Mouse (Mus musculus) liver, embryonic 15.5 days (tissue): ENCODE data around the gene Lrrc45. TPM values are rescaled to one million over a fixed set of nuclear protein-coding genes. Genes with fewer than 3 reads are reported as not detected.

Experiments used
- ATAC-seq: fragments of 200-750 bp; cut with Nextera tagmentation; 2 replicates; pipeline ENCODE4 v1.8.0; 2017; ENCODE audit warnings: moderate number of reproducible peaks, mild to moderate bottlenecking, moderate library complexity; ENCODE audit not compliant: insufficient read depth
- H3K27ac ChIP-seq: fragments of 300-500 bp; sonication (generic); replicated peaks from 2 replicates; pipeline ENCODE4 v1.5.1; 2015; ENCODE audit warnings: mild to moderate bottlenecking, inconsistent platforms
- H3K27me3 ChIP-seq: fragments of 300-500 bp; sonication (generic); 2 replicates; pipeline ENCODE4 v1.6.1; 2015; ENCODE audit warnings: mild to moderate bottlenecking, inconsistent platforms
- H3K36me3 ChIP-seq: fragments of 300-500 bp; sonication (generic); replicated peaks from 2 replicates; pipeline ENCODE4 v1.6.1; 2015; ENCODE audit warnings: moderate library complexity, mild to moderate bottlenecking, inconsistent platforms
- H3K4me1 ChIP-seq: fragments of 300-500 bp; sonication (generic); replicated peaks from 2 replicates; pipeline ENCODE4 v1.6.1; 2015; ENCODE audit warnings: inconsistent platforms
- H3K4me2 ChIP-seq: fragments of 300-500 bp; sonication (generic); 2 replicates; pipeline ENCODE4 v1.6.1; 2015; ENCODE audit warnings: moderate library complexity, mild to moderate bottlenecking, inconsistent platforms
- H3K4me3 ChIP-seq: fragments of 300-500 bp; sonication (generic); replicated peaks from 2 replicates; pipeline ENCODE4 v1.5.1; 2015; ENCODE audit warnings: mild to moderate bottlenecking, inconsistent platforms
- H3K9ac ChIP-seq: fragments of 300-500 bp; sonication (generic); 2 replicates; pipeline ENCODE4 v1.6.1; 2015; ENCODE audit warnings: moderate library complexity, mild to moderate bottlenecking, inconsistent platforms
- H3K9me3 ChIP-seq: fragments of 300-500 bp; sonication (generic); replicated peaks from 2 replicates; pipeline ENCODE4 v1.6.1; 2016; ENCODE audit warnings: inconsistent platforms
- WGBS: fragments of 180-500 bp; shearing (Covaris S2); methylation state at CpG from one replicate; pipeline ENCODE4 v1.1.7; 2015; ENCODE audit warnings: mixed read lengths; ENCODE audit not compliant: insufficient replicate concordance; 5-methylcytosine and 5-hydroxymethylcytosine counted together
- polyA plus RNA-seq: library from polyadenylated mRNA; unstranded; fragments of >200 nt; fragmentation: Nextera tagmentation; extraction: Ambion mirVana; gene quantifications from 2 replicates; pipeline ENCODE4 v1.2.1, GENCODE M21; 2015

Lrrc45 gene
- polyA plus RNA-seq, 1 experiment from 2014 or later: 9.7 TPM

DNA sequence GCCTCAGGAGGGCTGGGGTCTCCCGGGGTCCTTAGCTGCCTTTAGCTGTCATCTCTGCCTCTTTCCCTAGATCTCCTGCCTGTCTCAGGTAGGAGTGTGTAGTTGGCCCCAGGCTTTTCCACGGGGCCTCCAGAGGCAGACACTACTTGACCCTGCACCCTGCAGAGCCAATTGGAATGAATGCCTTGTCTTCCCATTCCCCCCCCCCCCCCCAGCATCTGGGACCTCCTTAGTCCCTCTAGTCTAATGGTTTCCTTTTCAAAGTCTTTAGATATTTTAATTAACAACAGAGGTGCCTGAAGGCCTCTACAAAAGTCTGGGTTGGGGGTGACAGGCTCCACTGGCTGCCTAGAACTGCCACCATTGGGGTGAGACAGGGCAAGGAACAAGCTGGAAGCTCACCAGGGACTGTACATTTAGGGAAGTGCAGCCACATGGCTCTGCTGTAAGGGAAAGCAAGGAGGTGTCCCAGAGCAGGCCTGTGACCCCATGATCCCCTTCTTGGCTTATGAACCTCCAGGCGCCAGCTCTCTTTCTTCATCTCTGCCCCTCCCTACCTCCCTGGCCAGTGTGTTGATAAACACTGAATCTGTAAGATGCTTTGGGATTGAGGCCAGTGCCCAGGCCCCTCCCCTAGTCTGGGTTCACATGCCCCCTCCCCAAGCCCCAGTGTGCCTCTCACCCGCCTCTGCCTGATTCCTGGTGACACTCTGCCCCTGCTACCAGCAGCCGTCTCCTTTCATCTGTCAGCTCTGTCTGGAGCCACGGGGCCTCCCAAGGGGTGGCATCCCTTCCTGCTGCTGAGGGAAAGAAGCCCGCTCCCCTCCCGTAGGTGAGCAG, 9.0 kb upstream of the Lrrc45 start:
- no peak overlapping the region for H3K27ac ChIP-seq
- H3K4me1 ChIP-seq: peaks cover 2% of the 10 kb centered on the region; the same call in 1 of the 2 replicates
- H3K36me3 ChIP-seq: peaks cover 28% of the 10 kb centered on the region; the same call in 1 of the 2 replicates
- no peak overlapping the region for H3K4me3 ChIP-seq
- no peak overlapping the region for H3K4me2 ChIP-seq
- no peak for ATAC-seq
- WGBS: 60% methylated on average over 8 of the region's 8 CpGs
- H3K9me3 ChIP-seq: no peaks in the 10 kb centered on the region
- H3K9ac ChIP-seq: no peak overlapping the region
- H3K27me3 ChIP-seq: no peaks in the 10 kb centered on the region

DNA sequence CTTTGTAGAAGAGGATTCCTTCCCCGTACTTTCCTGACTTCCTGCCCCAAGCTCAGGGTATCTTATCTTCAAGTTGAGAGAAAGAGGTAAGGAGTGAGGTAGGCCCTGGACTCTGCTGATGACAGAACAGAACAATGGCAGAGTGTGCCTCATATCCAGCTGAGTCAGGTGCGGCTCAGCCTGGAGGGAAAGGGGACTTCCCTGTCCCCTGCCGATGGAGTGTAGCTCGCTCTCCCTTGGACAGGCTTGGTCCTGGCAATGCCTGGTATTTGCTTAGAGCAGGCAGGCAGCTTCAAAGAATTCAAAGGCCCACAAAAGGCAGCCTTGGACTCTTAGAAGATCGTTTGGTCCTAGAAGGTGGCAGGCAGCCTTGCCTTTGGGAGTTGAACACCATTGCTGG, 7.6 kb upstream of the Lrrc45 start:
- no peak for ATAC-seq
- Histone ChIP-seq H3K4me3 (no peak overlapping the region), H3K4me1 (peaks cover 6% of the 10 kb centered on the region; the same call in 1 of the 2 replicates), H3K36me3 (peaks cover 37% of the 10 kb centered on the region; the same call in 1 of the 2 replicates), H3K27me3 (no peaks in the 10 kb centered on the region), H3K9ac (no peak overlapping the region), H3K27ac (no peak overlapping the region), H3K4me2 (no peak overlapping the region), H3K9me3 (no peaks in the 10 kb centered on the region)
- 73% methylated on average over 5 of the region's 5 CpGs for WGBS

DNA sequence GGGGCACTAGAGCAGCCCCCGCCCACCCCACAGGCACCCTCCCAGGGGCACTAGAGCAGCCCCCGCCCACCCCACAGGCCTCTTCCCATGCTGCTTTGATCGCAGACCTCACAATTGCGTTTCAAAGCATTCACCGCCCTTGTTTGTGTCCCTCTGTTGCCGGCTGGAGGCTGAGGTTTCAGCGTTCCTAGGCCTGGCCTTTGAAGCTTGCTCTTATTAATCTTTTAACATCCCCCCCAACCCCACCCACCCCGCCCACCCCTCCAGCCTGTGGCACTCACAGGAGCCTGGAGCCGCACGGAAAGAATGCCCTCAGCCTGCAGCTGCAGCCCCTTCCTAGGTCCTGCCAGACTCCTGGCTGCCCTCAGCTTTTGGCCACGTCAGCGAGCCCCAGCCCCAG, 6.5 kb upstream of the Lrrc45 start:
- ATAC-seq: no peak
- 49% methylated on average over 12 of the region's 12 CpGs for WGBS
- H3K4me2 ChIP-seq: no peak overlapping the region

DNA sequence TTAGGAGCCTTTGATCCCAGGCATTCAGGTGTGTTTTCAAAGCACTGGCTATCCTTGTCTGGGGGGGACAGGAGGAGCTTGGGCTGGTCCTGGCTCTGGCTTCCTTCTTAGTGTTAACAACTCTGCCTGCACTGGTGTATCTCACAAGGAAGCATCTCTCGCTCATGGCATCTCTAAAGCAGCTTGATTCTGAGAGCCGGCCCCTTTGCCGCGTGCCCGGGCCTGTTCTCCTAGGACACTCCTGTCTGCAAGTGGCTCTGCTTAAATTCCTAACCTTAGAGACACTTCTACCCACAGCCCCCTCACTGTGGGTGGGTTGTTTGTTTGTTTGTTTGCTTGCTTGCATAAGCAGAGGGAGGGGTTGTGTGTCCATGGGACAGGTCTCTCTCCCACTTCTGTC, 5.8 kb upstream of the Lrrc45 start:
- no peaks in the 10 kb centered on the region for H3K27me3 ChIP-seq
- H3K27ac ChIP-seq: no peak overlapping the region
- ATAC-seq: no peak
- H3K36me3 ChIP-seq: 0 out of 2 replicates have a peak, but pooled peaks cover 28% of the 10 kb centered on the region
- peaks cover 13% of the 10 kb centered on the region for H3K4me1 ChIP-seq
- H3K4me3 ChIP-seq: no peak overlapping the region
- no peak overlapping the region for H3K4me2 ChIP-seq
- no peaks in the 10 kb centered on the region for H3K9me3 ChIP-seq
- 76% methylated on average over 5 of the region's 5 CpGs for WGBS
- no peak overlapping the region for H3K9ac ChIP-seq

More for the DNA sequence above, 6.5 kb upstream of the Lrrc45 start:
- Histone ChIP-seq H3K4me3 (no peak overlapping the region), H3K27me3 (no peaks in the 10 kb centered on the region), H3K4me1 (peaks cover 6% of the 10 kb centered on the region; the same call in 1 of the 2 replicates), H3K27ac (no peak overlapping the region), H3K36me3 (0 out of 2 replicates have a peak, but pooled peaks cover 32% of the 10 kb centered on the region), H3K9ac (no peak overlapping the region), H3K9me3 (no peaks in the 10 kb centered on the region)

DNA sequence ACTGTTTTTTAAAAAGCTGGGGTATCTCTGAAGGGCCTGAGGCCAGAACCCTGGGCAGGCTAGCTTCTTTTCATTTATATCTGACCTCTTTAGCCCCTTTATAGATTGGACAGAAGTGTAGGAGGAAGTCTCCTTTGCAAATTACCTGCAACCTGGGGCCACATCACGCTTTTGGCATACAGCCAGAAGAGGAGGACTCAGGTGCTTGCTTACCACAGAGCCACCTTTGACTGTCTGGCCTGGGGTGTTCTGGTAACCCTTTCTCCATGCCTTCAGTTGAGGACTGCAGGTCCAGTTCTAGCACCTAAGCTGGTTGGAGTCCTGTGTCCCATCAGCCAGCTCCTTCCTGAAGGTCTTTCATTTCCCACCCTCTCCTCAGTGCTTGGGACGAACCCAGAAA, 4.2 kb upstream of the Lrrc45 start:
- Histone ChIP-seq H3K27ac (no peak overlapping the region), H3K9me3 (no peaks in the 10 kb centered on the region), H3K27me3 (no peaks in the 10 kb centered on the region), H3K4me3 (no peak overlapping the region), H3K4me2 (no peak overlapping the region), H3K4me1 (peaks cover 26% of the 10 kb centered on the region), H3K36me3 (0 out of 2 replicates have a peak, but pooled peaks cover 17% of the 10 kb centered on the region), H3K9ac (no peak overlapping the region)
- ATAC-seq: no peak
- WGBS: 67% methylated on average over 2 of the region's 2 CpGs

DNA sequence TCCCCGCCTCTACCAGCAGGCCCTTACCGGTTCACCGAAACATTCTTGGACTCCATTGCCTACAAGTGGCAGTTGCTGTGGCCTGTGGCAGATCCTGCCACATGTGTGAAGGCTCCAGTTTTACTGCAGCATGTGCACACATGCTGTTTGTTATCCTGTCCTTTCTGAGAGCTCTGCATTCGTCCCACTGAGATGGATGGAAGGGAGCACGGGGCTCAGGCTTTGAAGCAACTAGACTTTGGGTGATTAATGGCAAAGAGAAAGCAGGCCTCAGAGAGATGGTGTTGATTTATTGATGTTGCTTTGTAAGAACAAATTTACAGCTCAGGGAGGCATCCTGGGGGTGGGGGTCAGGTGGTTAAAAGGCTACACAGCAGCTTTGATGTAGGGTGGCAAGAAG, 3.1 kb upstream of the Lrrc45 start:
- H3K27ac ChIP-seq: no peak overlapping the region
- 82% methylated on average over 5 of the region's 5 CpGs for WGBS
- 0 out of 2 replicates have a peak, but pooled peaks cover 11% of the 10 kb centered on the region for H3K36me3 ChIP-seq

DNA sequence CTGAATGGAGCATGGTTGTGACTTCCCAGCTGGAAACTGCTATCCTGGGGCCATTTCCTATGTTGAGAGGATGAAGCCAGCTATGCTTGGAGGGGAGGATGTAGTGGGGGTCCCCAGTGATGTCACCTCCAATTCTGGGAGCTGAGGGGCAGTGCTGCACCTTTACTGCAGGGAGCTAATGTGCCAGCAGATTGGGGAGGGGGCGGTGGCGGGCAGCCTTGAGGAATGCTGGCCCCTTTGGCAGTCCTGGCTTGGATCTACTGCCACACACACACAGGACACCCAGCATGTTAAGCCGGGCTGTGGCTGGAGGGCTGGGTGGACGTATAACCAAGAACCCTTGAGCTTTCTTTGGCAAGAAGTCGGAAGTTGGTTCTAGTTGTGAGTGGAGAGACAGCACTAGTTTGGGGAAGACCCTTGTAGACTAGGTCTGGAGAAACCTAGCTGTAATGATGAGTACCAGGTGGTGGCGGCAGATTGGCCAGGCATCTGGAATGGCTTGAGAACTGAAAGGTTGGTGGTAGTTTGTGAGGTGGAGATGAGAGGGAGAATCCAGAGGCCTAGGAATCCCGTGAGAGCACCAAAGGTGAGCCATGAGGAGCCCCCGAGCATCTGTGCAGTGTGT, 1.6 kb upstream of the Lrrc45 start:
- no peaks in the 10 kb centered on the region for H3K27me3 ChIP-seq
- 0 out of 2 replicates have a peak, but pooled peaks cover 14% of the 10 kb centered on the region for H3K36me3 ChIP-seq
- no peak overlapping the region for H3K27ac ChIP-seq
- H3K9me3 ChIP-seq: no peaks in the 10 kb centered on the region
- ATAC-seq: no peak
- WGBS: 68% methylated on average over 8 of the region's 8 CpGs
- peak overlapping the region; percentile 71 for H3K4me3 ChIP-seq
- peaks cover 30% of the 10 kb centered on the region for H3K4me1 ChIP-seq
- H3K9ac ChIP-seq: no peak overlapping the region
- peak overlapping the region; percentile 96 for H3K4me2 ChIP-seq

More for the DNA sequence above, 3.1 kb upstream of the Lrrc45 start:
- no peak overlapping the region for H3K4me2 ChIP-seq
- no peak for ATAC-seq
- H3K9ac ChIP-seq: no peak overlapping the region
- H3K9me3 ChIP-seq: no peaks in the 10 kb centered on the region
- H3K27me3 ChIP-seq: no peaks in the 10 kb centered on the region
- H3K4me3 ChIP-seq: no peak overlapping the region
- H3K4me1 ChIP-seq: peaks cover 30% of the 10 kb centered on the region

DNA sequence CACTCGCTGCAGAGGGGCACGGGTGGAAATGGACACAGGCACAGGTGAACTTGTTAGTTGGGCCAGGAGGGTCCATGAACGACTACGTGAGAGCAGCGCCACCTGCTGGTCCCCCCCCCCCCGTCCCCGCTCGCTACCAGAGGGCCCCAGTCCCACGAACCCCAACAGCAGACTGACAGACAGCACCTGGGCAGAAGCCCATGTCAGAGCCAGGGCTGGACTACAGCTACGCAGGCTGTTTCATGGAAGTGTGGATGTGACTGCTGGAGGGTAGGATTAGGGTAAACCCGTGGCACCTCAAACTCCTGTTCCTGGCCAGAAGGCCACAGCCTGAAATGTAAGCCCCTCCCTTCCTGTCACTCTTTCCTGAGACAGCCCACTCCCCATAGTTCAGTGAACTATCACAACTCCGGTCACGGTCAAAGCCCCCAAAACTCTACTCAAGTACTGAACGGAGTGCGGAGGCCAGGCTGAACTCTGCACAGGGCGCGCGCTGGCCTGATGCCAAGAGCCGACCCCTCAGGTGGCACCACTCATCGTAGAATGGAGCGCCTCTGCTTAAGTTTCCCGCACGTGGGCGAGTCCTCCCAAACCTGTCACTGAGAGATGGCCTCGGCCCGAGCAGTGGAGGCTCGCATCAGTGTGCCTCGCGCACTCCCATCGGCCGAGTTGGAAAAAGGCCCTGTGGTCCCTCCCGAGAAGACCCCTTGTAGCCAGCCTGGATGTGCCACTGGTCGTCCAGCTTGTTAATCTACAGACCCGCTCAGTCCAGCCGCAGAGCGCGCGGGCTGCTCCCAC, 755 bp upstream of the Lrrc45 start:
- Histone ChIP-seq H3K9me3 (no peaks in the 10 kb centered on the region), H3K27ac (peak overlapping the region; percentile 74), H3K4me1 (peaks cover 30% of the 10 kb centered on the region), H3K4me3 (peak overlapping the region; percentile 71), H3K9ac (peak overlapping the region; percentile 71), H3K36me3 (peaks cover 19% of the 10 kb centered on the region; the same call in 1 of the 2 replicates), H3K27me3 (no peaks in the 10 kb centered on the region), H3K4me2 (peak overlapping the region; percentile 96)
- peak; percentile 8 for ATAC-seq
- WGBS: under 1% methylated on average over 38 of the region's 38 CpGs

DNA sequence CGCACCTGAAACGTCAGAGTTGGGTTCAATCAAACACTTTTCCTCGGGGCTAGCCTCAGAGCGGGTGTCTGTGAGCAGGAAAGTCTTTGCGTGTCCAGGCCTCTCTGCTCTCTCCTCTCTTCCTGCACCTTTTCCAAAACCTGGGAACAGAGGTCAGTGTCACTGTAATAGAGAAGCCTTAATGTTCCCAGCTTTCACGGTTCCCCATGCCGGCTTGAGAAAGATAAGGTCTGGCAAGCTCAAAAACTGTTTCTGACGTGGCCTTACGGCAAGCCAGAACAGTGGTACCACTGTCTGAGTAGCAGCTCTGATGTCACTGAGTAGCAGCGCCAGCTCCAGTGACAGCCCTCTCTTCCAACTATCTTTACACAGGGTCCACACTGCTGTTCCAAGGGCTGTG, 821 bp downstream of the Lrrc45 start:
- H3K4me3 ChIP-seq: peak overlapping the region; percentile 71
- H3K4me1 ChIP-seq: peaks cover 30% of the 10 kb centered on the region
- ATAC-seq: no peak
- H3K27ac ChIP-seq: no peak overlapping the region; the same call in 1 of the 2 replicates
- peak overlapping the region; percentile 96 for H3K4me2 ChIP-seq
- H3K27me3 ChIP-seq: no peaks in the 10 kb centered on the region
- H3K36me3 ChIP-seq: peaks cover 29% of the 10 kb centered on the region; the same call in 1 of the 2 replicates
- H3K9me3 ChIP-seq: no peaks in the 10 kb centered on the region
- 35% methylated on average over 10 of the region's 10 CpGs for WGBS
- H3K9ac ChIP-seq: peak overlapping the region; percentile 64

DNA sequence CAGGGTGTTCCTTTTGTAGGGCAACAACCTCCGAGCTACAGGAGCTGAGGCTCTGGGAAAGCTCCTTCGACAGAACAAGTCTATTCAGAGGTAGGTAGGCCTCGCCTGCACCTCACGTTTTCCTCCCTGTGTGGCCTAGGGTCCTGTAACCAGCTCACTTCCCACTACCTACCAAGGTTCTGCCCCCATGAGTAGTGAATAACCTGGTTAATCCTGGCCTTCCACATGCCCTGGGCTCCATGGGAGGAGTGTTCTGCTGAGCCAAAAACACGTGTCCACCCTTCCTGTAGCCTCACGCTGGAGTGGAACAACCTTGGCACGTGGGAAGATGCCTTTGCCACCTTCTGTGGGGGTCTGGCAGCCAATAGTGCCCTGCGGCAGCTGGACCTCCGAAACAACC, 1.4 kb downstream of the Lrrc45 start:
- no peak overlapping the region for H3K27ac ChIP-seq
- peaks cover 4% of the 10 kb centered on the region for H3K27me3 ChIP-seq
- H3K4me3 ChIP-seq: no peak overlapping the region; the same call in 1 of the 2 replicates
- ATAC-seq: no peak
- H3K9ac ChIP-seq: no peak overlapping the region
- peak overlapping the region; percentile 96 for H3K4me2 ChIP-seq
- no peaks in the 10 kb centered on the region for H3K9me3 ChIP-seq
- H3K36me3 ChIP-seq: peaks cover 24% of the 10 kb centered on the region; the same call in 1 of the 2 replicates
- WGBS: 81% methylated on average over 9 of the region's 9 CpGs
- H3K4me1 ChIP-seq: peaks cover 24% of the 10 kb centered on the region
